Mouse (Mus musculus) large intestine, adult 2 months (tissue): ENCODE measurements at regions not wholly inside any gene's neighbourhood (a gene's known extent, or its start where the extent isn't known, plus 50 kb on each side); places are given as distances from the start of the nearest gene placed in this dataset.

Experiments
- DNase-seq: peaks from one replicate; pipeline ENCODE4 v3.0.0-alpha.2; 2012; ENCODE audit warnings: low read depth, low spot score
- WGBS: fragments of 180-500 bp; shearing (Covaris S2); methylation state at CpG from one replicate; pipeline ENCODE4 v1.1.7; 2018; 5-methylcytosine and 5-hydroxymethylcytosine counted together

GRCm38 (mm10) chr7:135813616-135814015 lies 97.5 kb upstream of the Mki67 start:
- 77% methylated on average over 3 of the region's 3 CpGs for WGBS
- DNase-seq: no peak

- no peak for DNase-seq
- WGBS: 97% methylated on average over 3 of the region's 3 CpGs
Measured at GRCm38 (mm10) chr7:135816191-135816590, 100.0 kb upstream of the Mki67 start.

GRCm38 (mm10) chr7:135817868-135818267 lies 101.7 kb upstream of the Mki67 start:
- DNase-seq: no peak
- 49% methylated on average over 3 of the region's 3 CpGs for WGBS

- 48% methylated on average over 3 of the region's 3 CpGs for WGBS
- DNase-seq: no peak
Measured at GRCm38 (mm10) chr7:135818298-135818697, 102.1 kb upstream of the Mki67 start.

- no peak for DNase-seq
- WGBS: 67% methylated on average over 6 of the region's 6 CpGs
Measured at GRCm38 (mm10) chr7:135823884-135824750, 108.0 kb upstream of the Mki67 start.

- DNase-seq: no peak
- WGBS: 45% methylated on average over 2 of the region's 2 CpGs
Measured at GRCm38 (mm10) chr7:135829246-135829645, 113.1 kb upstream of the Mki67 start.

GRCm38 (mm10) chr7:135833425-135833824 lies 117.3 kb upstream of the Mki67 start:
- 73% methylated on average over 9 of the region's 9 CpGs for WGBS
- no peak for DNase-seq

- no peak for DNase-seq
Measured at GRCm38 (mm10) chr7:135836808-135837733, 120.9 kb upstream of the Mki67 start.

GRCm38 (mm10) chr7:135844018-135844417 lies 127.9 kb upstream of the Mki67 start:
- no peak for DNase-seq
- WGBS: 68% methylated on average over 5 of the region's 5 CpGs

More at GRCm38 (mm10) chr7:135836808-135837733, 120.9 kb upstream of the Mki67 start:
- 40% methylated on average over 12 of the region's 12 CpGs for WGBS

- DNase-seq: no peak
- 67% methylated on average over 9 of the region's 9 CpGs for WGBS
Measured at GRCm38 (mm10) chr7:135847304-135847703, 131.1 kb upstream of the Mki67 start.

- DNase-seq: no peak
- 47% methylated on average over 4 of the region's 4 CpGs for WGBS
Measured at GRCm38 (mm10) chr7:135848170-135848569, 132.0 kb upstream of the Mki67 start.

GRCm38 (mm10) chr7:135848833-135849232 lies 132.7 kb upstream of the Mki67 start:
- WGBS: 67% methylated on average over 5 of the region's 5 CpGs
- DNase-seq: no peak

- 9% methylated on average over 39 of the region's 39 CpGs for WGBS
- DNase-seq: no peak
Measured at GRCm38 (mm10) chr7:135853127-135853813, 137.1 kb upstream of the Mki67 start.

- DNase-seq: no peak
- 26% methylated on average over 10 of the region's 10 CpGs for WGBS
Measured at GRCm38 (mm10) chr7:135853814-135854324, 137.7 kb upstream of the Mki67 start.

- 46% methylated on average over 4 of the region's 4 CpGs for WGBS
- DNase-seq: no peak
Measured at GRCm38 (mm10) chr7:135860288-135860687, 144.1 kb upstream of the Mki67 start.

GRCm38 (mm10) chr7:135860741-135861408 lies 144.7 kb upstream of the Mki67 start:
- no peak for DNase-seq
- WGBS: 56% methylated on average over 14 of the region's 14 CpGs

- no peak for DNase-seq
- WGBS: 56% methylated on average over 7 of the region's 7 CpGs
Measured at GRCm38 (mm10) chr7:135861409-135861805, 145.2 kb upstream of the Mki67 start.

- 32% methylated on average over 22 of the region's 22 CpGs for WGBS
- DNase-seq: no peak
Measured at GRCm38 (mm10) chr7:135863581-135864426, 147.6 kb upstream of the Mki67 start.
